Mouse (Mus musculus): Measurements from ENCODE around the gene Nradd. TPM values are rescaled to one million over a fixed set of nuclear protein-coding genes. Genes with fewer than 3 reads are reported as not detected.

Nradd gene
- 61.2 and 64.5 TPM in 2 replicates for polyA plus RNA-seq (2015; fragmentation: Nextera tagmentation; extraction: Ambion mirVana)

GRCm38 (mm10) chr9:110624361-110625166, at the start of gene Nradd:
Nradd (minus strand) TSS chr9:110624452.
- peak within 1 kb of the TSS; percentile 60 for H3K4me3 ChIP-seq
- H3K27me3 ChIP-seq, result peaks cover 1% of the 10 kb centered on the region
- H3K4me1 ChIP-seq, result peaks cover 24% of the 10 kb centered on the region
- under 1% methylated on average over 41 of the region's 41 CpGs for WGBS
- no peaks in the 10 kb centered on the region for H3K9me3 ChIP-seq
- peak within 1 kb of the TSS; percentile 89 for H3K27ac ChIP-seq
- peak within 1 kb of the TSS; percentile 93 for H3K4me2 ChIP-seq (replicated peaks)
- peak; percentile 95 for ATAC-seq (ENCODE audit: low FRiP score, low read depth)
- peaks cover 35% of the 10 kb centered on the region for H3K36me3 ChIP-seq
- H3K9ac ChIP-seq, result peak within 1 kb of the TSS; percentile 77

- H3K4me2 ChIP-seq (replicated peaks), result no peak overlapping the region
- H3K36me3 ChIP-seq, result no peaks in the 10 kb centered on the region; the same call in 1 of the 2 replicates
- 0 out of 2 replicates have a peak, but pooled peaks cover 6% of the 10 kb centered on the region for H3K4me1 ChIP-seq
- peak overlapping the region; percentile 26; the same call in 1 of the 2 replicates for H3K9ac ChIP-seq
- no peak for ATAC-seq (ENCODE audit: low FRiP score, low read depth)
- no peak overlapping the region for H3K4me3 ChIP-seq
- H3K9me3 ChIP-seq, result no peaks in the 10 kb centered on the region
- WGBS, result 73% methylated on average over 10 of the region's 10 CpGs
- no peaks in the 10 kb centered on the region for H3K27me3 ChIP-seq
- no peak overlapping the region for H3K27ac ChIP-seq
These were observed 49.0 kb upstream of the Nradd start for GRCm38 (mm10) chr9:110673107-110673752.

DNA sequence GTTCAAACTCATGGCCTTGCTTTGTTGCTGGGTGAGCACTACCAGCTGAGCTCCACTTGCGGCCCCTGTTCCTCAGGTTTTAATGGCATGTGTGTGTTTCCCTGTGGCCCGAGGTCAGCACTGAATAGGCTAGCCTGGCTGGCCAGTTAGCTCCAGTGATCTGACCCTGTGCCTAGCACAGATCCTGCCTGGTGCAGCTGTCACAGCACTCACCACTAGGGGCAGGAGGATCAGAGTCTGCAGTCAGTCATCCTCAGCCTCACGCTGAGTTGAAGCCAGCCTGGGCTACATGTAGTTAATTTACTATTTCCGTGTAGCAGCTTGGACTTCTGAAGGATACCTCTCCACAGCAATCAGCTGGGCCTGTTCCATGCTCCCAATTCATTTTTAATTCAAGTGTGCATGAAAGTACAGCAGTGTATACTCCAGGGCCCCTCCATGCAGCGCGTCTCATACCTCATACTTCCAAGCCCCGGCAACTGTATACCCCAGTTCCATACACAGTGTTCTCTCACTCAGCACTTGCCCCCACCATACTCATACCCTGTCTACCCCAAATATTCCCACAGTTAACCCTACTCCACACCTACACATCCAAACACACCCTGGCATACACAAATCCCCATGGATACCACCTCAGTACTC, 48.3 kb upstream of the Nradd start:
- ATAC-seq (ENCODE audit: low FRiP score, low read depth), result no peak
- Histone ChIP-seq H3K9me3 (no peaks in the 10 kb centered on the region), H3K4me2 (replicated peaks) (no peak overlapping the region), H3K9ac (no peak overlapping the region; the same call in 1 of the 2 replicates), H3K27ac (no peak overlapping the region), H3K4me3 (no peak overlapping the region), H3K4me1 (peaks cover 6% of the 10 kb centered on the region; the same call in 1 of the 2 replicates), H3K27me3 (no peaks in the 10 kb centered on the region), H3K36me3 (no peaks in the 10 kb centered on the region; the same call in 1 of the 2 replicates)
- 65% methylated on average over 7 of the region's 7 CpGs for WGBS

DNA sequence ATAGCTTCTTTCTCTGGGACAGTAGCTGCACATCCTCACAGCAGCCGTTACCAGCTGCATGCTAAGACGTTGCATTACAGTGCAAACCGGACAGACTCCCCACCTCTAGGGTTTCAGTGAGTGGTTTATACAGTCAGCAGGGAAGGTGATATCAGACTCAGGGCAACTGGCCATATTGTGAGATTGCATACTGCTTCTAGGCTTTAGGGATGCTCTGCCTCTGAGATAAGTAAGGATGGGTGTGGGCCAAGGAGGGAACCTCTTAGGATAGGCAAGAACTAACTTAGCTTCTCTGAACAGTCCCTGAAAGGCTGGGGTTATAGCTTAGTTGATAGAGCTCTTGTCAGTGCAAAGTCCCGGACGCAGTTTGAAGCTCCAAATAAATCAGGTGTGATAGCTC, 45.5 kb upstream of the Nradd start:
- H3K27ac ChIP-seq, result no peak overlapping the region
- H3K36me3 ChIP-seq, result no peaks in the 10 kb centered on the region; the same call in 1 of the 2 replicates
- H3K9ac ChIP-seq, result no peak overlapping the region
- 90% methylated on average over 5 of the region's 5 CpGs for WGBS
- no peaks in the 10 kb centered on the region for H3K27me3 ChIP-seq
- H3K9me3 ChIP-seq, result no peaks in the 10 kb centered on the region
- peaks cover 22% of the 10 kb centered on the region for H3K4me1 ChIP-seq
- ATAC-seq (ENCODE audit: low FRiP score, low read depth), result no peak
- no peak overlapping the region for H3K4me2 ChIP-seq (replicated peaks)
- no peak overlapping the region for H3K4me3 ChIP-seq

DNA sequence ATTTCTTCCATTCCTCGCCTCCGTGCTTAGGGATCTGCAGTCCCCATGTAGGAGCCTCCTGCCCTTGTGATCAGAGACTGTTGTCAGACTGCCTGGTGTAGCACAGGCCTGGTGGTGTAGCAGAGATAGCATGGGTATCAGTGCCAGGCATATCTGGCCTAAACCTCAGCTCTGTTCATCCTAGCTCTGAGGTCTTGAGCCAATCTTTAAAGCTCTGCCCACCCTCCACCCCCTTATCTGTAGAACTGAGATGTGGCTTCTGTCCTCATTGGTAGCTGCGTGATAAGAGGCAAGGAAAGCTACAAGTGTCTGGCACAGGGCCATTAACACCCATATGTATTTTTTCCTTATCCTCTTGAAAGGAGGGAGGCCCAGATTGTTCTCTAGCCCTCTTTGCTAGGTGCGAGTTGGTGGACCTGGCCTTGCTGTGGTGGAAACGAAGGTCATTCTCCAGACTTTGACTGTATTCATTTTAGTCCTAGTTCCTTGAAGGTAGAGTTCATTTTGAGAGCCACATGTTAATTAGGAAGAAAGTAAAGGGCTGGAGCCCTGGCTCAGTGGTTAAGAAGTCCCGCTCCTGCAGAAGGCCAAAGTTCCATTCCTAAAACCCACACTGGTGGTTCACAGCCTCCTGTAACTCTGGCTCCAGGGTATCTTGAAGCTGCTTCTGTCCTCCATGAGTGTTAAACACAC, 44.5 kb upstream of the Nradd start:
- H3K4me2 ChIP-seq (replicated peaks), result no peak overlapping the region
- H3K27me3 ChIP-seq, result no peaks in the 10 kb centered on the region
- no peaks in the 10 kb centered on the region for H3K9me3 ChIP-seq
- peaks cover 22% of the 10 kb centered on the region for H3K4me1 ChIP-seq
- no peak overlapping the region for H3K9ac ChIP-seq
- no peak overlapping the region for H3K27ac ChIP-seq
- no peak for ATAC-seq (ENCODE audit: low FRiP score, low read depth)
- no peak overlapping the region for H3K4me3 ChIP-seq
- WGBS, result 92% methylated on average over 6 of the region's 6 CpGs
- H3K36me3 ChIP-seq, result no peaks in the 10 kb centered on the region

DNA sequence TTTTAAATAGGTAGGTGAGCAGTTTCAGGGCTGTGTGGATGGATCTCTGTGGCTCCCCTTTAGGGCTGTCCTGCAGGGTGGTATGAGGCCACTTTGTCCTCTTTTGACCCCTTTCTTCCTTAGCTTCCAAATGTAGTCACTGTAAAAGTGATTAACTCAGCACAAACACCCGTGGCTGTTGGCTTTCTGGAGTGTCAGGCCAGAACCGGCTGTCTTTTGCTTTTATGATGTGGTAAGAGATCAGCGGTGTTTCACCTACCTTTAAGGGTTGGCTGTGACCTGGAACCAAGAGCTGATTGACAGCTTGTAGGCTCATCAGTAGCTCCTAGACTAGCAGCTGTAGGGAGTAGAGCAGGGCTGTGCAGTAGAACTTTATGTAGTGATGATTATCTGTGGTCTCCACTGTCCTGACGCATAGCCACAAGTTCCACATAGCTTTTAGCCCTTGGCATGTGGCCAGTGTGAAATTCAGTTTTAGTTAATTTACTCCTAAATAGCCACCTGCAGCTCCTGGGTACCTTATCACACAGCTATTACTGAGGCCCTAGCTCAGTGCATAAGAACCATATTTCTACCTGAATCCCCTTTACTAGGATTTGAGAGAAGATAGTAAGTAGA, 43.1 kb upstream of the Nradd start:
- H3K36me3 ChIP-seq, result no peaks in the 10 kb centered on the region
- no peak overlapping the region for H3K4me3 ChIP-seq
- H3K9ac ChIP-seq, result 0 out of 2 replicates have a peak overlapping the region, but pooled peaks have one; percentile 25
- H3K9me3 ChIP-seq, result no peaks in the 10 kb centered on the region
- ATAC-seq (ENCODE audit: low FRiP score, low read depth), result no peak
- no peak overlapping the region for H3K4me2 ChIP-seq (replicated peaks)
- H3K4me1 ChIP-seq, result peaks cover 17% of the 10 kb centered on the region
- 55% methylated on average over 4 of the region's 4 CpGs for WGBS
- no peak overlapping the region for H3K27ac ChIP-seq
- H3K27me3 ChIP-seq, result no peaks in the 10 kb centered on the region

DNA sequence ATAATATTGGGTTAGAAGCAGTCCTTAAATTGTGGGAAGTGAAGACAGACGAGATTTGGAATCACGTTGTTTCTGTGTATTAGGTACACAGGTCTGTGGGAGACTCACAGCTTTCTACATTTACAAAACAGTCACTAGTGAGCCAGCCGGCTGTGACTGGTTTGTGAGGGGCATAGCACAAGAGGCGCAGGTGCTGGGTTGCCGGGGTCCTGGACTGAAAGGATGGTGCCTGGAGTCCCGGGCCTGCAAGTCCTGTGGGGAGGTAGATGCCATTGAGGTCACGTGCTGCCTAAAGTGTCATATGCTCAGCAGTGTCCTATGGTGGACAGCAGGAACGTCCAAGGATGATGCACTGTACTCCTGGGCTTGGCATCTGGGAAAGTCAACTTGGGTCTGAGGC, 42.1 kb upstream of the Nradd start:
- no peak overlapping the region for H3K27ac ChIP-seq
- no peak overlapping the region for H3K9ac ChIP-seq
- ATAC-seq (ENCODE audit: low FRiP score, low read depth), result no peak
- H3K36me3 ChIP-seq, result no peaks in the 10 kb centered on the region
- no peaks in the 10 kb centered on the region for H3K27me3 ChIP-seq
- H3K4me3 ChIP-seq, result no peak overlapping the region
- H3K9me3 ChIP-seq, result no peaks in the 10 kb centered on the region
- WGBS, result 45% methylated on average over 8 of the region's 8 CpGs
- H3K4me1 ChIP-seq, result peaks cover 17% of the 10 kb centered on the region
- H3K4me2 ChIP-seq (replicated peaks), result no peak overlapping the region

GRCm38 (mm10) chr9:110665912-110666311, 41.7 kb upstream of the Nradd start:
- WGBS, result 14% methylated on average over 4 of the region's 4 CpGs
- H3K9ac ChIP-seq, result no peak overlapping the region
- H3K4me2 ChIP-seq (replicated peaks), result no peak overlapping the region; the same call in 1 of the 2 replicates
- no peak overlapping the region for H3K4me3 ChIP-seq
- H3K36me3 ChIP-seq, result no peaks in the 10 kb centered on the region
- H3K9me3 ChIP-seq, result no peaks in the 10 kb centered on the region
- H3K27me3 ChIP-seq, result no peaks in the 10 kb centered on the region
- ATAC-seq (ENCODE audit: low FRiP score, low read depth), result 0 out of 2 replicates have a peak, but pooled peaks have one; percentile 44
- peaks cover 17% of the 10 kb centered on the region for H3K4me1 ChIP-seq
- no peak overlapping the region for H3K27ac ChIP-seq

- 86% methylated on average over 1 of the region's 1 CpGs for WGBS
- H3K9me3 ChIP-seq, result no peaks in the 10 kb centered on the region
- H3K36me3 ChIP-seq, result no peaks in the 10 kb centered on the region
- no peak overlapping the region for H3K4me2 ChIP-seq (replicated peaks)
- no peak overlapping the region for H3K4me3 ChIP-seq
- peaks cover 20% of the 10 kb centered on the region for H3K4me1 ChIP-seq
- no peaks in the 10 kb centered on the region for H3K27me3 ChIP-seq
- ATAC-seq (ENCODE audit: low FRiP score, low read depth), result no peak
- H3K27ac ChIP-seq, result no peak overlapping the region
- no peak overlapping the region for H3K9ac ChIP-seq
These were observed 38.6 kb upstream of the Nradd start for GRCm38 (mm10) chr9:110662844-110663243.

DNA sequence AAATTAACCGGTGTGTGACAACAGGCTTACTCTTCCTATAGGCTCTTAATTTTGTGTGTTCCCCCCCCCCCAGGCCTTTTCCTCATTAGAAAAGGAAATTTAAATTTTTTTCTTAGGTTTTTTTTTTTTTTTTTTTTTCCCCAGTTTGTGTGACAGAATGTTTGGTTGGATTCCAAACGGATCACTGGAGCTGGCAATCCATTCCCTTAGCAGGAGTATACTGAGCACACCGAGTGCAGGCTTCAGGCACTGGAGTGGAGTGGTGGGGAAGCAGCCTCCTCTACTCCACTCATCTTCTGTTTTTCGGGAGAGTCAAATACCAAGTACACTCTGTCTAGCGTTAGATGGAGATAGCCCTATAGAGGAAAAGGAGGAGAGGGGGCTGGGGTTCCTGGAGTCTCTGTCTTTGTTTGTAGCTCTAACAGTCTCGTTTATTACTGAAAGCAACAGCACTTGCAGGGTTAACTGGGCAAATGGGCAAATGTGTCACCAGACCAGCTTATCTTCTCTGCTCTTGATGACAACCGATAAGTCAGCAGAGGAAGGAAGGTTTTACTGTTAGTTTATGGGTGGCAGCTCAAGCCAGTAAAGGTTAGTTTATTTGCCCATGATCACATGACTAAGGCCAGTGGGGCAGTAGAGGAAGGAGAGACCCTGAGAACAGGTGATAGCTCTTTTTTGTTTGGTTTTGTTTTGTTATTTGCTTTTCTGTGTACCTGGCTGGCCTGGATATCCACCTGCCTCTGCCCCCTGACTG, 36.8 kb upstream of the Nradd start:
- no peak overlapping the region for H3K4me3 ChIP-seq
- H3K9me3 ChIP-seq, result no peaks in the 10 kb centered on the region
- no peak overlapping the region for H3K9ac ChIP-seq
- no peaks in the 10 kb centered on the region for H3K27me3 ChIP-seq
- ATAC-seq (ENCODE audit: low FRiP score, low read depth), result no peak
- no peak overlapping the region for H3K4me2 ChIP-seq (replicated peaks)
- H3K36me3 ChIP-seq, result no peaks in the 10 kb centered on the region
- H3K4me1 ChIP-seq, result peaks cover 16% of the 10 kb centered on the region
- H3K27ac ChIP-seq, result no peak overlapping the region
- 67% methylated on average over 7 of the region's 7 CpGs for WGBS

DNA sequence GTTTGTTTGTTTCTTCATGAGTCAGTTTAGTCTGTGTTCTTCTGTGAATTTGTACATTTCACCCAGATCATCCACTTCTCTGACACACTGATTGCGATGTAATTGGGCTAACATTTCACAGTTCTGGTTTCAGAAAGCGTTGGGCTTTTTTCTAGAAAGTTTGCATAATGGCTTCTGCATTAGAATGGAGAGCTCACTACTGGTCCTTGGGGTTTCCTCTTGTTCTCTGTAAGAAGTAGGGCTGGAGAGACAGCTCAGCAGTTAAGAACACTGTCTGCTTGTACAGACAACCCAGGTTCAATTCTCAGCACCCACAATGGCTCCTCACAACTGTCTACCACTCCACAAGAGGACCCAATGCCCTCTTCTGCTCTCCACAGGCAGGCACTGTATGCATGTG, 36.0 kb upstream of the Nradd start:
- Histone ChIP-seq H3K27me3 (peaks cover under 1% of the 10 kb centered on the region; the same call in 1 of the 2 replicates), H3K27ac (no peak overlapping the region), H3K9ac (no peak overlapping the region), H3K9me3 (no peaks in the 10 kb centered on the region), H3K4me2 (replicated peaks) (no peak overlapping the region), H3K4me3 (no peak overlapping the region), H3K36me3 (no peaks in the 10 kb centered on the region), H3K4me1 (peaks cover 16% of the 10 kb centered on the region)
- 74% methylated on average over 2 of the region's 2 CpGs for WGBS
- no peak for ATAC-seq (ENCODE audit: low FRiP score, low read depth)
